Mouse (Mus musculus) cerebellum, adult 2 months (tissue): ENCODE results near the gene Nrxn1.

Experiments
- CTCF ChIP-seq: fragments of 200-500 bp; IDR thresholded peaks from 2 replicates; pipeline ENCODE4 v1.5.1; 2011; ENCODE audit warnings: low read depth, mild to moderate bottlenecking, control low read depth, low read length, moderate library complexity, borderline replicate concordance; ENCODE audit not compliant: insufficient read depth
- POLR2A ChIP-seq: fragments of 200-500 bp; IDR thresholded peaks from 2 replicates; pipeline ENCODE4 v1.6.1; 2011; ENCODE audit warnings: low read length, control low read depth, borderline replicate concordance; ENCODE audit not compliant: insufficient read depth

DNA sequence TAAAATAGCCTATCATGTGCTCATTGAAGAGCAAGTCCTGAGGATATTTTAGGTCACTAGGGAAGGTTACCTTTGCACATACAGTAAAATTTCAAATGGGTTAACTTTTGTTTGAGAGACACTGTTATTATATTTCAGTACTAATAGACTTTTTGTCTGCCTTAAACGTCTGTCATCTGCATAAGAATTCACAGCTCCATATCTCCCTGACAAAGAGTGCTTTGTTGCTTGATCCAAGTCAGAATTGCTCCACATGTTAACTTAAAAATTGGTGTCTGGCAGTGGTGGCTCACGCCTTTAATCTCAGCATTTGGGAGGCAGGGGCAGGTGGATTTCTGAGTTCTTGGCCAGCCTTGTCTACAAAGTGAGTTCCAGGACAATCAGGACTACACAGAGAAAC, 848.5 kb downstream of the Nrxn1 start:
- TF ChIP-seq CTCF (no peak), POLR2A (no peak)
